Mouse (Mus musculus): ENCODE results near the gene Timmdc1.

DNA sequence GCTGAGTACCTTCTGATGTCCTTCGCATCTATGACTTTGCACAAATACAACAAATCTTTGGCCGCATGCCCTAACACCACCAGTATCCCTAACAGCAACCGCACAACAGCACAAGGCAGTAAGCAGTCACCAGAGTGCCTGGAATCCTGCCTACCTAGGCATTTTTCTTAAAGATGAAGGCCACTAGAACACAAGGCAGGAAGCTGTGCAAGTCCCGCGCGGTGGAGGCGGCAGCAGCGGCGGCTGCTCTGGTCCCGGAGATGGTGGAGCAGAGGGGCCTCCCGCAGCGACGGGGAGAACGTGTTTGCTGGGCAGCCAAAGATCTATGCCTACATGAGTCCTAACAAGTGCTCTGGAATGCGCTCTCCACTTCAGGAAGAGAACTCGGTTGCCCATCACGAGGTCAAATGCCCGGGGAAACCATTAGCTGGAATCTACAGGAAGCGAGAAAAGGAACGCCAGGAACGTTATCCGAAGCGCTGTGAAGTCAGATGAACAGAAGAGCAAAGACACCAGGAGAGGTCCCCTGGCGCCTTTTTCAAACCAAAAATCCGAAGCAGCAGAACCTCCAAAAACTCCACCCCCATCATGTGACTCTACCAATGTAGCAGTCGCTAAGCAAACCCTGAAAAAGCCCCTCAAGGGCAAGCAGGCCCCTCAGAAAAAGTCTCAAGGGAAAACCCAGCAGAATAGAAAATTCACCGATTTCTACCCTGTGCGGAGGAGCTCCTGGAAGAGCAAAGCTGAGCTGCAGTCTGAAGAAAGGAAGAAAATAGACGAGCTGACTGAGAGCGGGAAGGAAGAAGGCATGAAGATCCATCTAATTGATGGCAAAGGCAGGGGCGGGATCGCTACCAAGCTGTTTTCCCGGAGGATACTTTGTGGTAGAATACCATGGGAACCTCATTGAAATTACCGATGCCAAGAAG is 45.9 kb downstream of the Timmdc1 start:
- TF ChIP-seq POLR2A (IDR thresholded peaks at IDR 0.05; ENCODE audit: borderline replicate concordance, extremely low read depth, low read depth, low read length) (no peak), CTCF (IDR thresholded peaks at IDR 0.05; ENCODE audit: insufficient read depth, low read length) (no peak)

All from lung, adult 2 months (tissue).